Mouse (Mus musculus): ENCODE measurements at regions not wholly inside any gene's neighbourhood (a gene's known extent, or its start where the extent isn't known, plus 50 kb on each side); places are given as distances from the start of the nearest gene placed in this dataset.

- peak; percentile 8 for DNase-seq (ENCODE audit: low read depth, low spot score)
Measured at GRCm38 (mm10) chr5:28567341-28567905, 100.4 kb upstream of the Shh start.

DNA sequence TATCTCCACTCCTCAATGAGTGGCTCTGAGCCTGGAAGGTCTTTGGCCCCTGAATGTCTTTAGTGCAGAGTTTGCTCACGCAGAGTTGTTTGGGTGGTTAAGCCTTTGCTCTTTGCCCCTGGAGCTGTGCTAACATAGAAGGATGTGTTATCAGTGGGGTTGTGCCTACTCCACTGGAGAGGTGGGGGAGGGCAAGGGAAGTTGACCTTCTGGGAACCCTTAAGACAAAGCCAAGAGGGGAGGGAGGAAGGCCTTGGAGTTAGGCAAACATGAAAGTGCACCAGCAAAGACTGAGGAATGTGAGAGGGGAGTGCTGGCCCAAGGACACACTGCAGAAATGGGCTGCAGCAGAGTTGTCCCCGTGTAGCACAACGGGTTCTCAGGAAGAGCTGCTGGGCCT is 96.3 kb upstream of the Shh start:
- DNase-seq (ENCODE audit: low read depth, low spot score) = no peak

DNA sequence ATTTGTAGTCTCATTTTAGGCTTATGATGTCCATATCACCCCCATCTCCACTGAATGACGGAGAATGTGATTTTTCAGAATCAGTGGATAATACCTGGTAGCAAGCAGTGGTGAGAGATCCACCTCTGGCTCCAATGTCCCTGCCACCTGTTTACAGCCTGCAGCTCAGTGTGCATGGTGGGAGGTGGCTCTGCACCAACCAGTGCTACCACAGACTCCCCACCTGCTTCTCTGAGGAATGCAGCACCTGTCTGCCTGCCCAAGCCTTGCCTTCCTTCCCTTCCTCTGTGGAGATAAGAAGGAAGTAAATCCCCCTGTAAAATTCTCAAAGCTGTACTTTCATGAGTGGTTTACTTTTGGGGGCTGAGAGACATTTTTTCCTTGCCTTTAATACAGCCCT is 95.9 kb upstream of the Shh start:
- no peak for DNase-seq (ENCODE audit: low read depth, low spot score)

- DNase-seq (ENCODE audit: low read depth, low spot score) = no peak
Measured at GRCm38 (mm10) chr5:28553543-28553942, 86.5 kb upstream of the Shh start.

DNA sequence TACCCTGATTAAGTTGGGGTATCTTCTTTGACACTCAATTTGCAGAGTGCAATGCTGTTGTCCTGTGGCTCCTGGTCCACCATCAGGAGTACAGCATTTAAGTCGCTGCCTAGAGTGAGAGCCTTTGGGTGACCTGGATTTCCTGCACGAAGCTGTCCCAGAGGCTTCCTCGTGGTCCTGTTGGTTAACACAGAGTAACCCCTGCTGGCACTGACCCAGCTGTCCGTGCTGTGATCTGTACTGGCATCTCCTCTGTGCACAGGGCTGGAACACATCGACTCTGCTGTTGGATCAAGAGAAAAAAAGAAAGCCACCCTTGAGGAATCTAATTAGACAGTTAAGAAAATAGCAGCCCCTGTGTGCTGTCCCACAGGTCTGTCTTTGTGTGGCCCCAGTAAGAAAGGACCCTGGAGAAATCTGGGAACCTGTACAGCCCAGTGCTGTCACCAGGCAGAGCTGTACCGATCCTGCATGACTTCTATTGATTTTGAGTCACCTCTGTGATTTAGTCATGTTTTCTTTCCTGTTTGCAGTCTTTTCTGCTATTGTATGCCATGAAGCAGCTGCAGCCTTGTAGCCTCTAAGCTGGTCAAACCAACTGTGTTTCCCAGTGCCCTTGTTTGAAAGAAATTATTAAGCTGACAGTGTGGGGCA is 63.3 kb upstream of the Shh start:
- DNase-seq (ENCODE audit: low read depth, low spot score) = peak; percentile 20

GRCm38 (mm10) chr5:28526435-28526834 is 59.4 kb upstream of the Shh start:
- no peak for DNase-seq (ENCODE audit: low read depth, low spot score)

DNA sequence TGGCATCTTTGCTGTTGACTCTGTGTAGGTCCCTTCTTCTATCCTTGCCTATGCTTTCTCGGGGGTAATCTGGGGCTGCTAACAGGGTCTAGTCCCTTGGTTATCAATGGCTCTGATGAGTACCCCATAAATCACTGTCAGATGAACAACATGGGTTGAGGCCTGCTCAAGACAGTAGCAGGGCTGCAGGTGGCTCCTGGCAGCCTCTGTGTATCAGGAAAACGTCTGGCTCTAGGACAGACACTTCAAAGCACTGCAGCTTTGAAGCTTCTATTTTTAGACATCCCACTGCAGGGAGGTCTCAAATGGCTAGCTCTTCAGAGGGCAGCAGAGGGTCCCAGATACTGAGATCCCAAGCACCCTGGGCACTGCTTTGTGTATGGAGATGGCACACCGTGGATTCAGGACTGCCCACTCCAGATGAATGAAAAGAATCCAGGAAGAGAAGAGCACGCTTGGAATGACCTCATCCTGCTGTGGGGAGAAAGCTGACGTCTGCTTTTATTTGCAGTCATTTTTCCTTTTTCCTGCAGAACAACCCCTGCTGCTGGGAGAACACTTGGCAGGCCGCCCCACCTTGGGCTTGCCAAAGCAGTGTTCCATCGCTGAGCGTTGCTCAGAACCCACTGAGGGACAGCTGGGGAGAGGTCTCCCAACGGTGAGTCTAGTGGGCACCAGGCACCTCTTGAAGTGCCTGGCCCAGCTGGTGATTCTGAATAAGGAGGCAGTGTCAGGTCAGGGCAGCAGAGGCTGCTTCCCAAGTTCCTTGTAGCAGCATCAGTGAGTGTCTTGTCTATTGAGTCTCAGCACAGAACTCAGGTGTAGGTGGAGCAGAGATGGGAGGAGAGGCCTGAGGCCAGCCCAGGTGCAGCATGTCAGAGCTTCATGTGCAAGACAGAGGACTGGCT is 54.0 kb upstream of the Shh start:
- peak; percentile 86 for DNase-seq (ENCODE audit: low read depth, low spot score)

GRCm38 (mm10) chr5:28519059-28519543 is 52.0 kb upstream of the Shh start:
- DNase-seq (ENCODE audit: low read depth, low spot score) = no peak

Data from brain, adult 2 months (tissue).